Mouse (Mus musculus) intestine, embryonic 16.5 days (tissue): ENCODE measurements around the gene Tmem215. TPM values are rescaled to one million over a fixed set of nuclear protein-coding genes. Genes with fewer than 3 reads are reported as not detected.

ENCODE experiments used
- polyA plus RNA-seq: library from polyadenylated mRNA; unstranded; fragments of >200 nt; fragmentation: Nextera tagmentation; extraction: Ambion mirVana; gene quantifications from 2 replicates; pipeline ENCODE4 v1.2.1, GENCODE M21; 2015

Tmem215 gene
- polyA plus RNA-seq, 1 experiment from 2014 or later = 1.0 TPM

Other genes with a start within 250 kb of the Tmem215 start
- gene Ddx58, start 232.4 kb upstream of the Tmem215 start, polyA plus RNA-seq = 9.9 and 10.8 TPM in 2 replicates
- gene Smim27, start 202.6 kb upstream of the Tmem215 start, polyA plus RNA-seq = 27.4 and 28.9 TPM in 2 replicates
- gene Topors, start 202.3 kb upstream of the Tmem215 start, polyA plus RNA-seq = 30.4 and 31.4 TPM in 2 replicates
- 399 and 413 TPM in 2 replicates for gene Ndufb6, start 192.8 kb upstream of the Tmem215 start, polyA plus RNA-seq
- gene Aptx, start 231.0 kb downstream of the Tmem215 start, polyA plus RNA-seq = 21.7 and 22.3 TPM in 2 replicates
- gene Dnaja1, start 250.0 kb downstream of the Tmem215 start, polyA plus RNA-seq = 295 and 316 TPM in 2 replicates